8 mouse cellular contexts compared by ENCODE assay signal in the genomic region with DNA sequence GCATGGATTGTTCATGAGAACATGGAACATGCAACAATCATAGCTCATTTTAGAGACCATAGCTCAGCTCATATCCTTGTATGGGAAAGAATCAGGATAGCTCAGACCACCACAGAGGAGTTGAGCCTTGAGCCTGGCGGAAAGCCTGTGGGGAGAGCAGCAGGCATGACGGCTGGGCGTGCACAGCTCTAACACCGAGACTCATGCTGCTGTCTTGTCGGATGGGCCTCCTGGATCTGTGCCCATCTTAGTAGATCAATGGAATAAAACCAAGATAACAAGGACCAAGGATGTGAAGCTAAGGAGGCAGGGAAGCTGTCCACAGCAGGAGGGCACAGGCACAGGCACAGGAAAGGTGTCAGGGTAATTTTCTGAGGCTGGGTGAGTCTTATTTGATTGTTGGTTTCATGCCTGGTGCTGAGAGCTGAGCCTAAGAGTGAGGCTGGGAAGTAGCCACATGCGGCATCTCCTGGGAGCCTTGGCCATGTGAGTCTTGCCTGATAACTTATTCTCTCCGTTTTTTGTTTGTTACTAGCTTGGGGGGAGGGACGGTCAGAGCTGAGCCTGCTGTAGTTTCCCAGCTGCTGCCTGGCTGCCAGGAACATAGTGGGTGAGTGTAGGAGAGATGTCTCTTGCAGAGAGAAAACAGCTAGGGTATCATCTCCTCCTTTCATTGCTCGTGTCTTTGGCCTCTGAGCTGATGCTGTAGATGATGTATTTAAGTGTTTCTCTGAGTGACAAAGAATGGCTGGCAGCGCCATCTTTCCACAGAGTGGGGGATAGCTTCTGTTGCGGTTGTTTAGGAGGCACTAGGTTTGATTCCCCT. TPM values are rescaled to one million over a fixed set of nuclear protein-coding genes. Genes with fewer than 3 reads are reported as not detected.
DNase-seq lines count a peak whose midpoint lies in the region; ATAC-seq and TF ChIP-seq lines count a peak whose summit lies in the region.

No protein-coding gene starts in this region.

- no peaks in the 10 kb centered on the region; the same call in 1 of the 2 replicates for H3K36me3 ChIP-seq in neural tube, embryonic 11.5 days (ENCODE audit: control insufficient read depth, insufficient read depth, low read length)
- 0 out of 2 replicates have a peak, but pooled peaks cover 3% of the 10 kb centered on the region for H3K36me3 ChIP-seq in heart, embryonic 15.5 days

- no peak overlapping the region for H3K4me3 ChIP-seq in neural tube, embryonic 11.5 days (ENCODE audit: low read depth, low read length)
- H3K4me3 ChIP-seq in heart, embryonic 15.5 days: no peak overlapping the region
- no peak overlapping the region for H3K4me3 ChIP-seq in left cerebral cortex, adult 2 months

- DNase-seq in cerebellum, postnatal 10 days: peak; percentile 70 to 71
- no peak for DNase-seq in cerebellum, adult 11 months
- DNase-seq in neural tube, embryonic 11.5 days (ENCODE audit: low spot score): peak; percentile 22
- no peak for DNase-seq in neural tube, embryonic 10.5 days (ENCODE audit: extremely low spot score, low spot score)
- peak in 1 of 2 experiments; percentile 27 for DNase-seq in left cerebral cortex, adult 2 months (ENCODE audit: extremely low spot score in 1 of 2, low spot score in 2 of 2)
- DNase-seq in retina, embryonic 14.5 days (ENCODE audit: low spot score): peak; percentile 53

- ATAC-seq in neural tube, embryonic 11.5 days (ENCODE audit: insufficient read depth, low FRiP score, low TSS enrichment): no peak
- no peak for ATAC-seq in heart, embryonic 15.5 days (replicated peaks; ENCODE audit: insufficient number of reproducible peaks, insufficient read depth, low FRiP score, low read depth)
- ATAC-seq in monocyte, adult 5-6 weeks (replicated peaks; ENCODE audit: insufficient number of reproducible peaks, low FRiP score, low TSS enrichment, poor library complexity, severe bottlenecking): no peak; the same call in 1 of the 2 replicates

- peak; percentile 48 for TF ChIP-seq CTCF in left cerebral cortex, adult 2 months (IDR thresholded peaks at IDR 0.05)

- no peaks in the 10 kb centered on the region for H3K27me3 ChIP-seq in neural tube, embryonic 11.5 days (ENCODE audit: control insufficient read depth, insufficient read depth, low read length)
- H3K27me3 ChIP-seq in heart, embryonic 15.5 days: no peaks in the 10 kb centered on the region

- H3K9me3 ChIP-seq in neural tube, embryonic 11.5 days (ENCODE audit: control insufficient read depth, low read length): no peaks in the 10 kb centered on the region
- no peaks in the 10 kb centered on the region for H3K9me3 ChIP-seq in heart, embryonic 15.5 days (replicated peaks)

- intact Hi-C loops in left cerebral cortex, adult 2 months (cut with DNase I): no loop called here

- 75% methylated on average over 11 of the region's 11 CpGs for WGBS in neural tube, embryonic 11.5 days
- WGBS in heart, embryonic 15.5 days: 54% methylated on average over 11 of the region's 11 CpGs

- H3K4me1 ChIP-seq in neural tube, embryonic 11.5 days (ENCODE audit: control insufficient read depth, insufficient read depth, low read length): peaks cover 4% of the 10 kb centered on the region; the same call in 1 of the 2 replicates
- peaks cover 22% of the 10 kb centered on the region for H3K4me1 ChIP-seq in heart, embryonic 15.5 days (replicated peaks)

- no peak overlapping the region for H3K9ac ChIP-seq in neural tube, embryonic 11.5 days (ENCODE audit: low read length)
- no peak overlapping the region for H3K9ac ChIP-seq in heart, embryonic 15.5 days

- no peak overlapping the region for H3K4me2 ChIP-seq in neural tube, embryonic 11.5 days (ENCODE audit: low read depth)
- H3K4me2 ChIP-seq in heart, embryonic 15.5 days: no peak overlapping the region

- no peak overlapping the region for H3K27ac ChIP-seq in neural tube, embryonic 11.5 days (ENCODE audit: low read depth, low read length)
- peak overlapping the region; percentile 28; the same call in 1 of the 2 replicates for H3K27ac ChIP-seq in heart, embryonic 15.5 days
- peak overlapping the region; percentile 13; the same call in 1 of the 2 replicates for H3K27ac ChIP-seq in left cerebral cortex, adult 2 months

RNA-seq across cellular contexts. Expression of a gene that starts 22.1 kb away (rescaled TPM):
- polyA plus RNA-seq in neural tube, embryonic 11.5 days (2014; fragmentation: Nextera tagmentation; extraction: Ambion mirVana): 95.8 and 103 TPM in 2 replicates
- polyA plus RNA-seq in heart, embryonic 15.5 days (2015; fragmentation: Nextera tagmentation; extraction: Ambion mirVana): 44.7 and 68.9 TPM in 2 replicates
- total RNA-seq in left cerebral cortex, adult 2 months (2021): 10 to 100 TPM; 51.3 to 69.5 TPM
- 148 to 199 TPM (median 172 TPM) in 3 replicates for total RNA-seq in monocyte, adult 5-6 weeks (2017)

RNA-seq across cellular contexts. Expression of a gene that starts 37.1 kb away (rescaled TPM):
- polyA plus RNA-seq in neural tube, embryonic 11.5 days (2014; fragmentation: Nextera tagmentation; extraction: Ambion mirVana): 46.5 and 50.1 TPM in 2 replicates
- 1.1 and 3.3 TPM in 2 replicates for polyA plus RNA-seq in heart, embryonic 15.5 days (2015; fragmentation: Nextera tagmentation; extraction: Ambion mirVana)
- 10 to 100 TPM; 41.4 to 43.8 TPM for total RNA-seq in left cerebral cortex, adult 2 months (2021)
- 0.78 to 2.7 TPM (median 0.85 TPM) in 3 replicates for total RNA-seq in monocyte, adult 5-6 weeks (2017)

RNA-seq across cellular contexts. Expression of a gene that starts 48.0 kb away (rescaled TPM):
- 0.81 and 0.85 TPM in 2 replicates for polyA plus RNA-seq in neural tube, embryonic 11.5 days (2014; fragmentation: Nextera tagmentation; extraction: Ambion mirVana)
- polyA plus RNA-seq in heart, embryonic 15.5 days (2015; fragmentation: Nextera tagmentation; extraction: Ambion mirVana): 1.2 and 4.9 TPM in 2 replicates
- under 1 TPM; 0.40 to 0.48 TPM for total RNA-seq in left cerebral cortex, adult 2 months (2021)
- total RNA-seq in monocyte, adult 5-6 weeks (2017): 572 to 636 TPM (median 611 TPM) in 3 replicates

RNA-seq across cellular contexts. Expression of a gene that starts 57.1 kb away (rescaled TPM):
- polyA plus RNA-seq in neural tube, embryonic 11.5 days (2014; fragmentation: Nextera tagmentation; extraction: Ambion mirVana): 41.0 and 43.4 TPM in 2 replicates
- polyA plus RNA-seq in heart, embryonic 15.5 days (2015; fragmentation: Nextera tagmentation; extraction: Ambion mirVana): 38.8 and 48.5 TPM in 2 replicates
- 10 to 100 TPM; 45.9 to 50.8 TPM for total RNA-seq in left cerebral cortex, adult 2 months (2021)
- 14.7 to 21.2 TPM (median 15.2 TPM) in 3 replicates for total RNA-seq in monocyte, adult 5-6 weeks (2017)

Comparison
In these comparisons a context has a peak if more than half of its experiments do, and no peak if none do; other contexts are left out.
1. DNase-seq: peak in cerebellum, postnatal 10 days (2 of 2), neural tube, embryonic 11.5 days (single experiment) and retina, embryonic 14.5 days (single experiment); none in cerebellum, adult 11 months (single experiment) and neural tube, embryonic 10.5 days (single experiment).
2. RNA of a gene that starts 37.1 kb away (total RNA-seq): 41.4 to 43.8 TPM in left cerebral cortex, adult 2 months; 0.78 to 2.7 TPM in monocyte, adult 5-6 weeks; every median in the first group is over 10 times any median in the second.
3. RNA of a gene that starts 48.0 kb away (total RNA-seq): 572 to 636 TPM in monocyte, adult 5-6 weeks; 0.40 to 0.48 TPM in left cerebral cortex, adult 2 months; every median in the first group is over 100 times any median in the second.